Mouse (Mus musculus) mesoderm, embryonic 11.5 days (tissue): ENCODE results near the gene Prmt8.

Source experiments
- DNase-seq: peaks from one replicate; pipeline ENCODE4 v3.0.0-alpha.2; 2012; ENCODE audit warnings: low read depth, low spot score

Prmt8 gene

GRCm38 (mm10) chr6:127740711-127741110 lies 28.6 kb downstream of the Prmt8 start:
- DNase-seq: no peak

GRCm38 (mm10) chr6:127739921-127740320 lies 29.4 kb downstream of the Prmt8 start:
- DNase-seq: no peak

- DNase-seq: peak; percentile 56
Measured at GRCm38 (mm10) chr6:127735130-127735981, 33.9 kb downstream of the Prmt8 start.

GRCm38 (mm10) chr6:127723126-127723525 lies 46.1 kb downstream of the Prmt8 start:
- no peak for DNase-seq

DNA sequence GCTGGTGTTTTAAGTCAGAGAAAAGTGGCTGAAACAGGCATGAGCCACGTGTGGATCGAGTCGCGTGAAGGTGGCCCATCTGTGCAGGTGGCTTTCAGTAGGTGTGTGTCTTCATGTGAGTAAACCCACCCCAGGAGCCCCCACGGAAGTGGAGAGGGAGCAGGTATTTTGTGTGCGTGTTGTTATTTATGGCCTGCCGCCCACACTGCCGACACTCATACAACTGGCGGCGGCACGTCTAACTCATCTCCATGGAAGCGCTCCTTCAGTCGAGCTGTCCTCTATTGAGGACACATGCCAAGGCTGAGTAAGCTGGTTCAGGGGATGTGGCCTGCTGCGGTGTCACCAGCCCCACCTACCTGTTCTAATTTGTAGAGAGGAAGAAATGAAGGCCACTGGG lies 49.4 kb downstream of the Prmt8 start:
- no peak for DNase-seq

GRCm38 (mm10) chr6:127717239-127718137 lies 51.8 kb downstream of the Prmt8 start:
- peak; percentile 76 for DNase-seq

DNA sequence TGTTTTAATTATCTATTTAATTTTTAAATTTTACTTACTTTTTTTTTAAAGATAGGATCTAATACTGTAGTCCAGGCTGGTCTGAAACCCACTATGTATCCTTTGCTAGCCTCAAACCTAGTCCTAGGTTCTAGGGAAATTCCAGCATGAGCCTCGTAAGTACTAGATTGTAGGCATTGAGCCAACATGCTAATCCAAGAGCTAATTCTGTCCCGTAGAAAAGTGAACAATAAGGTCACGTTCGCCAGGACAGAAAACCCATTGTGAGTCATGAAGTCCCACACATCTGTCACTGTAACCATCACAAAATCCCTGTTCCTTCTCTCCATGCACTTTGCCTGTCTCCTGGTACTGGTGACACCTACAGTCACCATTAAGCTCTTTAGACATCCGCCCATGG lies 53.8 kb downstream of the Prmt8 start:
- no peak for DNase-seq

DNA sequence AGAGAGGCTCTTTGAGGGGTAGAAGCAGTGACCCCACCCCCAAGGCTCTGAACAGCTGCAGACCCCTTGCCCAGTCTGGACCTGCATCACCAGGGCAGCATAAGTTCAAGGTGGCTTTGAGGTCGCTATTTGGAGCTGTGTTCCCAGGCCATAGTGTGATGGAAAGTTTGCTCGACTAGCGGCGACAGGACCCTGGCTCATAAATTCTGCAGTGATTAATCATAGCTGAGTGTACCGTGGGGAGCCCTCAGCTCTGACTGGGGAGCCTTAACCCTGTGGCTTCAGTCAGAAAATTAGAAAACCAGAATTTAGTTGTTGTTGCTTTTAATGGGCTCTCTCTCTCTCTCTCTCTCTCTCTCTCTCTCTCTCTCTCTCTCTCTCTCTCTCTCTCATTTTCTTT lies 54.4 kb downstream of the Prmt8 start:
- DNase-seq: no peak

- no peak for DNase-seq
Measured at GRCm38 (mm10) chr6:127708218-127708628, 61.0 kb downstream of the Prmt8 start.

DNA sequence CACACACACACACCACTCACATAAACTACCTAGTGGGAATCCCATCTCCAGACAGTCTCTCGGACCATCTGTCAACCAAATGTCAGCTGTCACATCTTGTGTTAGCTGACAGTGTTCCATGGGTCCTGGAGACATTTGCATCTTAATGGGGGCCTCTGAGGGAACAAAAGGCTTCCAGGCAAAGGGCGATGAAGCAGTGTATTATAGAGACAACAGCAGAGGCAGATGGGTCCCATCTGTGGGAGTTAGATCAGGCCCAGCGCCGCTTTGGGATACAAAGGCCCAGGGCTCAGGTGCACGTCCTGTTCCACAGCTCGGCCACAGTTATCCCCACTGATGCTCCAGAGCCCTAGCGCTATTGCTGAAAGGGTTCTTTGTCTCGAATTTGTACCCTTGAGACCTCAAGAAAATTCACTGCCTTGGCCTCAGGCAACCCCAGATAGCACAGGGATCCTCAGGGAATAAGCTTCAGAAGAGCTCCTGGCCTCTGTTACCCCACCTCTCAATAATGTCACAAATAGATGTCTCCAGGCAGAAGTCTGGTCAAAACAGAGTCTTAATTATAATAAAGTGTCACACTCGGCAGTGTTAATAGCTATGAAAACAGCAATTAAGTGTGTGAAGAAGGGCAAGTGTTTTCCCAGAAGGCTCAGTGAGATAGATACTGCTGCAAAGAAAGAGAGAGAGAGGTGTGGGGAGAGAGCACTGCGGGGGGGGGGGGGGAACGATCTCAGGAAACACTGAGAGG lies 68.1 kb downstream of the Prmt8 start:
- DNase-seq: peak; percentile 82

DNA sequence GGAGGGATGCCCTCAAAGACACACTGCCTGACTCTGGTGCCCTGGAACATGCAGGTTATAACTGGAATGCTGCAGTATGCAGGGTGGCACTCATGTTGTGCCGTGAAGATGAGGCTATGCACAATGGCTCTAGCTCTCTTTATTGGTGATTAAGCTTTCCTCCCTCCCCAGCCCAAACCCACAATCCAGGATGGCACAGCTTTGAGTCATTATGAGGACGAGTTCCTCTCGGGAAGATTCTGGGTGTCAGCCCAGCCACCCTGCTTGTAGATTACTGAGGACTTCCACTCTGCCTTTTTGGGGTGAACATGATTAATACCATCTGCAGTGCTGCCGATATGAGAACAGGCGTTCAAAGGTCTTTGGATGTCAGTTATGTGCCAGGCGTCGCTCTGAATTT lies 75.6 kb downstream of the Prmt8 start:
- DNase-seq: no peak

GRCm38 (mm10) chr6:127692298-127692697 lies 77.0 kb downstream of the Prmt8 start:
- no peak for DNase-seq

DNA sequence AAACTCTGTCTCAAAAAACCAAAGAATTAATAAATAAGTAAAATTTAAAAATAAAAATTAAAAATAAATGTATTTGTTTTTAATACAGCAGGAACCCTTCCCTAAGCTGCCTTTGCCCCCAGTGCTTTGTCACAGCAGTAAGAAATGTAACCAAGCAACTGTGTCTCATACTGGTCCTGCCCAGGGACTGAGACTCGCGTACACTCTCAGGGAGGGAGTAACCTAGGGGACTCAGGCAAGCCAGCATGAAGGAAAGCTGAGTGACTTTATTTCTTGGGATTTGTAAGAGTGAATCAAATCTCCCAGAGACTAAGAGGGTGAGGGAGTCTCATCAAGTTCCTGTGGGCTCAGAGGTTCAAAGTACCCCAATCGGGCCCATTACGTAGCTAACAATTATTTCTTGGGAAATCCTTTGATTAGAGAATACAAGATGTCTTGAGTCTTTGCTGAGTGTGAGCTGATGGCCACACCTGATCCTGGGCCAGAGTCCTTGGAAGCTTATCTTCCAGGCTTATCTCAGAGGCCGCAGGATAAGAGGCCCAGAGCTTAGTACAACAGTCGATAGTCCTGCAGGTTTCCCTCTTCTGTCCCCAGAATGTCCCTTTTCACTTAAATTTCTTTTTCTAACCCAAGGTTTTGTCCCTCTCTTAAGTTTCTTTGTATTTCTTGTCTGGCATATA lies 82.0 kb downstream of the Prmt8 start:
- DNase-seq: no peak

DNA sequence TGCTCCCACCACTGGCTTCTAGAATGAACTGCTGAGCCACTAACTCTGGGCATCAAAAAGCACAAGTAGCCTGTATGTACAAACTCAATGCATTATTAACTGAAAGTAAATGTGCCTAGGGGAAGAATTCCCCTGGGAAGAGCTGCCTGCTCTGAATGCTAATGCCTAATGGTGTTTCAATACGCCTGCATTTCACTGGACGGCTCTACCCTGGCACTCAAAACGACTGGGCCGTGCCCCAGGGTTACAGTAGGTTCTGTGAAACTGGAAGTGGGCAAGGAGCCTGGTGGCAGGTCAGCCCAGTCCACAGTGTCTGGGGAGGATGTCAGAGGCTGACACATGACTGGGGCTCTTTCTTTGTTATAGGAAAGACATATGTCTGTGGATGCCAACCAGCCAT lies 84.3 kb downstream of the Prmt8 start:
- peak; percentile 37 for DNase-seq

GRCm38 (mm10) chr6:127683561-127683960 lies 85.7 kb downstream of the Prmt8 start:
- DNase-seq: no peak

GRCm38 (mm10) chr6:127680784-127681183 lies 88.5 kb downstream of the Prmt8 start:
- DNase-seq: no peak

- no peak for DNase-seq
Measured at GRCm38 (mm10) chr6:127678998-127679397, 90.3 kb downstream of the Prmt8 start.

- DNase-seq: no peak
Measured at GRCm38 (mm10) chr6:127678320-127678719, 91.0 kb downstream of the Prmt8 start.

GRCm38 (mm10) chr6:127676866-127677265 lies 92.4 kb downstream of the Prmt8 start:
- DNase-seq: peak; percentile 27

DNA sequence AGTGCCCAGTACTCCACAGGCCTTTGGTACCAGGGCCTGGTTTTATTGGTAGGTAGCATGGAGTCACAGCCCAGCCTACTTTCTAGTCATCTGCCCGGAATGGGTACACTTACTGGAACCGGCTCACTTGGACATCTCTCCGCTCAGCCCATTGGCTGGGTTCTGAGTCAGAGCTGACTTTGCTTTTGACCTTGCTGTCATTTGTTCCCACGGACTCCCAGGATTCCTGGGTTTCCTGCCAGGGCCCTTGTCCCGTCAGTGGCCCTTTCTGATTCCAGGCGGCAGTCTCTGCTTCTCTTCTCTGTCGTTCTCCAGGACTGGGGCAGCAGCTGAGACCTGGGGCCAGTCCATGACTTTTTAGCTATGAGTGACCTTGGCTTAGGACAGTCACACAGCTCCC lies 97.2 kb downstream of the Prmt8 start:
- DNase-seq: no peak

- no peak for DNase-seq
Measured at GRCm38 (mm10) chr6:127670031-127670430, 99.2 kb downstream of the Prmt8 start.
